Mouse (Mus musculus) limb, embryonic 14.5 days (tissue): ENCODE data around the gene Mthfd2l. TPM values are rescaled to one million over a fixed set of nuclear protein-coding genes. Genes with fewer than 3 reads are reported as not detected.

Source experiments
- ATAC-seq: fragments of 200-750 bp; cut with Nextera tagmentation; 2 replicates; pipeline ENCODE4 v1.8.0; 2017; ENCODE audit warnings: low read depth, moderate number of reproducible peaks, moderate TSS enrichment; ENCODE audit not compliant: low FRiP score
- DNase-seq: peaks from one replicate; pipeline ENCODE4 v3.0.0-alpha.2; 2015; ENCODE audit warnings: low spot score
- H3K27ac ChIP-seq: fragments of 300-500 bp; sonication (generic); replicated peaks from 2 replicates; pipeline ENCODE4 v1.5.1; 2014; ENCODE audit warnings: low read depth, mild to moderate bottlenecking, low read length, moderate library complexity, mixed read lengths
- H3K27me3 ChIP-seq: fragments of 300-500 bp; sonication (generic); 2 replicates; pipeline ENCODE4 v1.6.1; 2014; ENCODE audit warnings: low read length, mixed read lengths; ENCODE audit not compliant: control insufficient read depth, insufficient read depth
- H3K36me3 ChIP-seq: fragments of 300-500 bp; sonication (generic); 2 replicates; pipeline ENCODE4 v1.6.1; 2014; ENCODE audit warnings: mild to moderate bottlenecking, low read length, moderate library complexity, mixed read lengths; ENCODE audit not compliant: control insufficient read depth, insufficient read depth
- H3K4me1 ChIP-seq: fragments of 300-500 bp; sonication (generic); 2 replicates; pipeline ENCODE4 v1.6.1; 2014; ENCODE audit warnings: antibody characterized with exemption, low read length, mixed read lengths; ENCODE audit not compliant: control insufficient read depth, insufficient read depth
- H3K4me2 ChIP-seq: fragments of 300-500 bp; sonication (generic); replicated peaks from 2 replicates; pipeline ENCODE4 v1.6.1; 2014; ENCODE audit warnings: low read depth, mild to moderate bottlenecking, low read length, moderate library complexity; ENCODE audit not compliant: severe bottlenecking
- H3K4me3 ChIP-seq: fragments of 300-500 bp; sonication (generic); replicated peaks from 2 replicates; pipeline ENCODE4 v1.5.1; 2014; ENCODE audit warnings: low read length
- H3K9ac ChIP-seq: fragments of 300-500 bp; sonication (generic); 2 replicates; pipeline ENCODE4 v1.6.1; 2014; ENCODE audit warnings: mild to moderate bottlenecking, low read depth, low read length, moderate library complexity; ENCODE audit not compliant: severe bottlenecking
- H3K9me3 ChIP-seq: fragments of 300-500 bp; sonication (generic); 2 replicates; pipeline ENCODE4 v1.6.1; 2016; ENCODE audit warnings: low read length; ENCODE audit not compliant: control insufficient read depth
- POLR2A ChIP-seq: fragments of 200-500 bp; IDR thresholded peaks from 2 replicates; pipeline ENCODE4 v1.8.0; 2012; ENCODE audit warnings: inconsistent platforms, mild to moderate bottlenecking, moderate library complexity, borderline replicate concordance; ENCODE audit not compliant: insufficient read depth, insufficient read length; ENCODE audit errors: extremely low read depth
- WGBS: fragments of 180-500 bp; shearing (Covaris S2); extraction: QIAGEN DNeasy Blood & Tissue Kit; methylation state at CpG from one replicate; pipeline ENCODE4 v1.1.7; 2014; 5-methylcytosine and 5-hydroxymethylcytosine counted together
- polyA plus RNA-seq, 2 experiments: library from polyadenylated mRNA; depleted of rRNA in 1 of 2; stranded (reverse) in 1 of 2; unstranded in 1 of 2; fragments of >200 nt; fragmentation: Nextera tagmentation in 1 of 2; extraction: Ambion mirVana in 1 of 2; gene quantifications; 2 replicates each; pipeline versions ENCODE4 v1.2.1 to v1.2.3; 2012 to 2014

Mthfd2l gene
- polyA plus RNA-seq, 2 experiments = 50.7 to 55.0 TPM

- H3K4me1 ChIP-seq = no peaks in the 10 kb centered on the region
- ATAC-seq (no peak), DNase-seq (no peak)
- no peak for TF ChIP-seq POLR2A
- H3K36me3 ChIP-seq = no peaks in the 10 kb centered on the region
- no peak overlapping the region for H3K4me2 ChIP-seq
- no peaks in the 10 kb centered on the region for H3K27me3 ChIP-seq
- WGBS = 93% methylated on average over 8 of the region's 8 CpGs
- no peaks in the 10 kb centered on the region for H3K9me3 ChIP-seq
- H3K4me3 ChIP-seq = no peak overlapping the region
- no peak overlapping the region for H3K9ac ChIP-seq
- no peak overlapping the region for H3K27ac ChIP-seq
Measured at GRCm38 (mm10) chr5:90999942-91000341, 69.0 kb downstream of the Mthfd2l start.

GRCm38 (mm10) chr5:91015216-91015615 is 84.3 kb downstream of the Mthfd2l start:
- Histone ChIP-seq H3K4me2 (no peak overlapping the region), H3K9me3 (no peaks in the 10 kb centered on the region), H3K4me1 (no peaks in the 10 kb centered on the region), H3K36me3 (no peaks in the 10 kb centered on the region), H3K27me3 (no peaks in the 10 kb centered on the region), H3K4me3 (no peak overlapping the region), H3K9ac (no peak overlapping the region), H3K27ac (no peak overlapping the region)
- no peak for ATAC-seq
- WGBS = 91% methylated on average over 10 of the region's 10 CpGs
- no peak for DNase-seq
- TF ChIP-seq POLR2A = no peak

GRCm38 (mm10) chr5:91023114-91023513 is 92.2 kb downstream of the Mthfd2l start:
- no peak overlapping the region for H3K4me3 ChIP-seq
- H3K27me3 ChIP-seq = no peaks in the 10 kb centered on the region
- H3K9me3 ChIP-seq = no peaks in the 10 kb centered on the region
- H3K9ac ChIP-seq = no peak overlapping the region
- ATAC-seq (no peak), DNase-seq (no peak)
- H3K36me3 ChIP-seq = no peaks in the 10 kb centered on the region
- H3K27ac ChIP-seq = no peak overlapping the region
- WGBS = 88% methylated on average over 8 of the region's 8 CpGs
- no peaks in the 10 kb centered on the region for H3K4me1 ChIP-seq
- no peak overlapping the region for H3K4me2 ChIP-seq
- TF ChIP-seq POLR2A = no peak

DNA sequence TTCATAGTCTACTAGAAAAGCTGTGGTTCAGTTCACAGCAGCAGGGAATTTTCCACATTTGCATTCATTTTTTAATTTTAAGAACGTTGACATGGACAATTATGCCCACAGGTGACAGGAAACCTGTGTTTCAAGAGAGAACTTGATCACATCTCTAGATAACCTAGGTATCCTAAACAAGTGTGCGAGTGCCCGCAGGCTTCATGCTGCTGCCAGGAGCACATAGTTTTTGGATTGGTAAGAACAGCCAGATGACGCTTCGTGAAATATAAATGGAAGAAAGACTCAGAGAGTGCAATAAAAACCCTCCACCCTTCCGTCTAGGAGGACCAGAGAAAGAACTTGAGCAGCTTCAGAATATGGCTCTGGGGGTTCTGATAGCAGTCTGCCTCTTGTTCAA is 96.2 kb downstream of the Mthfd2l start, which contains the start of gene Epgn:
Gene Epgn (plus strand): TSS at position 301 of the 400 bp plus-strand sequence.
- ATAC-seq (no peak), DNase-seq (peak; percentile 26)
- H3K36me3 ChIP-seq = no peaks in the 10 kb centered on the region
- no peaks in the 10 kb centered on the region for H3K4me1 ChIP-seq
- TF ChIP-seq POLR2A = no peak
- no peak within 1 kb of the TSS for H3K9ac ChIP-seq
- 71% methylated on average over 6 of the region's 6 CpGs for WGBS
- H3K4me2 ChIP-seq = no peak within 1 kb of the TSS
- no peak within 1 kb of the TSS for H3K27ac ChIP-seq
- no peaks in the 10 kb centered on the region for H3K27me3 ChIP-seq
- no peaks in the 10 kb centered on the region for H3K9me3 ChIP-seq
- H3K4me3 ChIP-seq = no peak within 1 kb of the TSS

- DNase-seq (no peak), ATAC-seq (no peak)
- Histone ChIP-seq H3K4me2 (no peak overlapping the region), H3K4me3 (no peak overlapping the region), H3K9ac (no peak overlapping the region), H3K27me3 (no peaks in the 10 kb centered on the region), H3K4me1 (no peaks in the 10 kb centered on the region), H3K9me3 (no peaks in the 10 kb centered on the region), H3K27ac (no peak overlapping the region), H3K36me3 (no peaks in the 10 kb centered on the region)
- TF ChIP-seq POLR2A = no peak
- WGBS = 81% methylated on average over 1 of the region's 1 CpGs
Measured at GRCm38 (mm10) chr5:91027840-91028239, 96.9 kb downstream of the Mthfd2l start.

DNA sequence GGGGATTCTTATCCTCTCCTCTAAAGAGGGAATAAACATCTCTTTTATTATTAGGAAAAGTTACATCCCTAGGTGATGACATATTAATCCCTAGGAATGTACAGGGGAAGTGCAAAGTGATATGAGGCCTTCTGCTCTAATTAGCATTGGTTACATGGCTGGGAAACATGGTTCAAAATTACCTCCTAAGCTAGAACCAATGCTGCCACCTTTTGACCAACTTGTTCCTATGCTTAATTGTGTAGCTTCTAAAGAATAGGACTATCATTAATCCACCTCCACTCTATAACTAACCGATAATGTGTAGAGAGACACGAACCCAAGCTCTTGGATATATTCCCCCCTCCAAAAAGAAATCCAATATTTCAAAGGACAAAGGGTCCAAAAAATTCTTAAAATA is 99.7 kb downstream of the Mthfd2l start:
- H3K9ac ChIP-seq = no peak overlapping the region
- 97% methylated on average over 2 of the region's 2 CpGs for WGBS

More for the DNA sequence above, 99.7 kb downstream of the Mthfd2l start:
- Histone ChIP-seq H3K27ac (no peak overlapping the region), H3K9me3 (no peaks in the 10 kb centered on the region), H3K4me2 (no peak overlapping the region), H3K36me3 (no peaks in the 10 kb centered on the region), H3K27me3 (no peaks in the 10 kb centered on the region), H3K4me1 (no peaks in the 10 kb centered on the region), H3K4me3 (no peak overlapping the region)
- TF ChIP-seq POLR2A = no peak
- ATAC-seq (no peak), DNase-seq (no peak)
